Mouse (Mus musculus) kidney, postnatal 10 days (tissue): Measurements from ENCODE around the gene Etl4.
"Not testable (repeated sequence)": the region's sequence is repeated elsewhere in the genome, so short reads cannot be mapped to it uniquely, and the experiment has no call there.

Experiments
- DNase-seq: peaks from one replicate; pipeline ENCODE4 v3.0.0; 2021; ENCODE audit warnings: mixed read lengths

Gene Etl4

GRCm38 (mm10) chr2:20168156-20168555 is 258.6 kb downstream of the Etl4 start:
- no peak for DNase-seq

- not testable (repeated sequence) for DNase-seq
Observed at GRCm38 (mm10) chr2:20176456-20177184, 267.0 kb downstream of the Etl4 start.

DNA sequence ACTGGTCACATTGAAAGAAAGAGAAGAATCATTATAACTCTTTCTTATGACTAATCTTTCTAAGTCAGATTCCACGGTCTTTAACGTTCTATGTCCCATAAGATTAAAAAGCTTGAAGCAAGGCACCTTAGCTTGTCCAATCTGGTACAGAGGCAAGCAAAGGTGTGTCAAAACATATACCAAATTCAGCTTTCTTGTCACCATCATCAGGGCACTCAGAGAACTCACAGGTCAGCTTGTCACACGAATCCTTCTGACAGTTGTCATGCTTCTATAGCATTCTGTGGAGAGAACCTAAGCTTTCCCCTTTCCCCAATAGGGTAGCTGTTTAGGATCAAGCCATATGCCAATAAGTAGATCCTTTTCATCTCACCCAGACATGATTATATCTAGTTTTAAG is 267.7 kb downstream of the Etl4 start:
- not testable (repeated sequence) for DNase-seq

GRCm38 (mm10) chr2:20180561-20180960 is 271.0 kb downstream of the Etl4 start:
- DNase-seq, result not testable (repeated sequence)

DNA sequence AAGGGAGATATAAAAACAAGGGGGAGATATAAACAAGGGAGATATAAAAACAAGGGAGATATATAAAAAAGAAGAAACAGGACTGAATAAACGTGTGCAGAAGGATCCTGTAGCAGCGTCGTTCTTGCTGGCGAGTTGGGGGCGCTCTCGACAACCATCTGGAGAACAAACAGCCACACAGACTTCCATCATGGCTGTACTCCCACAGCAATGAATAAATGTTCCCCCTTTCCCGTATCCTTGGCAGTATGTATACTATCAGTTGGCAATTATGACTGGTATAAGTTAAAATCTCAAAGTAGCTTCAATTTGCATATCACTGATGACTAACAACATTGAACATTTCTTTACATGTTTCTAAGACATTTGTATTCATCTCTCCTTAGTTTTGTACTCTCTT is 277.6 kb downstream of the Etl4 start:
- not testable (repeated sequence) for DNase-seq

DNA sequence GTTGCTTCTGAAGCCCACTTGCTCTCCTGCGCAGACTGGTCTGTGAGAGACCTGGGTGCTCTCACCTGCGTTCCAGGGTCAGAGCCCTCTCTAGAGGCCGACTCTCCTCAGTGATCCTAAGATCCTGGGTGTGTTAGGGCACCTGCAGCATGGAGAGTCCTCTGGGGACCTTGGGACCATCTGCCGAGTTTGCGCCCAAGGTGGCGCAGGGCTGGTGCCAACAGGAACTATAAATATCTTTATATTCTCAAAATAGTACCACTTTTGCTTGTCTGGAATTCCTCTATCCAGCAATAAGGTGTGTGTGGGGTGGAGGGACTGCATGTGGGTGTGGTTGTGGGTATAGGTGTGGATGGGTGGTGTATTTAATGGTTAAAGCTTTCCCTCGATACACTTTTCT is 293.4 kb downstream of the Etl4 start:
- DNase-seq, result no peak

GRCm38 (mm10) chr2:20206647-20207046 is 297.1 kb downstream of the Etl4 start:
- DNase-seq, result no peak

DNA sequence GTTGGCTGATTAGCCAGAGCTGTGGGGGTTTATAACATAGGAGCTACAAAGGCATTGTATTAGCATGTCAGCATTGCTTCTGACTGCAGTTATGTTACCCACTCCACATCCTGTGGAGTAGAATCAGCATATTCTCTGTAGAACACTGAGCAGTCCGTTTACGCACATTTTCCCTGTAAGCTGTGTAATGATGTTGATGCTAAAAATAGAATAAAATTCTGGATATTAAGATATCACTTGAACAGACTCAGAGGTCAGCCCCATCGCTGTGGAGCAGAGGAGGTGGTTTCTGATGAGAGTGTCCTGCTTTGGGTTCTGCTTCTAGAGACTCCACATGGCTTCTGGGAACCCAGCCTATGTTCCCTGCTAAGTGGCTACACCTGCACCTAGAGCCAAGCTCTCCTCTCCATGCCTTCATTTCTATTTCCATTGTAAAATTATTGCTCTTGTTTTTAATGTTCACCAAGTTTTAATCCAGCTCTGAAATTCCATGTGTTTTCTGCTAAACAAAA is 299.2 kb downstream of the Etl4 start:
- no peak for DNase-seq

DNA sequence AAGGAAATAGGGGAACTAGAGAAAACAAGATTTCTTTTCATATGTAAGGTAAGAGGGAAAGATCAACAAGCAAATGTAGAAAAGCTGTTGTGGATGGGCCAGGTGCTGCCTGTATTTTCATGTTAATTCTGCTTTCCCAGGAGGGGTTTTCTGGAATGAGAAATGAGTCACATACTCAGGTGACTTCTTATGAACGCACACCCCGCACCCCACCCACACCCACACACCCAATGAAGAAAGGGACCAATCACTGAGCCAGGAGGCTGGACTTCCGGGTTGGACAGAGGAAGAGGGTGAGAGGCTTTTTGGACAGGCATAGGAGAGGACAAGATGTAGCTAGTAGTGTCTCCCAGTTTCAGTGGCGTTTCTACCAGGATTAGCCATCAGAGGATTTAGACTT is 299.8 kb downstream of the Etl4 start:
- DNase-seq, result no peak

GRCm38 (mm10) chr2:20216275-20216674 is 306.7 kb downstream of the Etl4 start:
- no peak for DNase-seq

DNA sequence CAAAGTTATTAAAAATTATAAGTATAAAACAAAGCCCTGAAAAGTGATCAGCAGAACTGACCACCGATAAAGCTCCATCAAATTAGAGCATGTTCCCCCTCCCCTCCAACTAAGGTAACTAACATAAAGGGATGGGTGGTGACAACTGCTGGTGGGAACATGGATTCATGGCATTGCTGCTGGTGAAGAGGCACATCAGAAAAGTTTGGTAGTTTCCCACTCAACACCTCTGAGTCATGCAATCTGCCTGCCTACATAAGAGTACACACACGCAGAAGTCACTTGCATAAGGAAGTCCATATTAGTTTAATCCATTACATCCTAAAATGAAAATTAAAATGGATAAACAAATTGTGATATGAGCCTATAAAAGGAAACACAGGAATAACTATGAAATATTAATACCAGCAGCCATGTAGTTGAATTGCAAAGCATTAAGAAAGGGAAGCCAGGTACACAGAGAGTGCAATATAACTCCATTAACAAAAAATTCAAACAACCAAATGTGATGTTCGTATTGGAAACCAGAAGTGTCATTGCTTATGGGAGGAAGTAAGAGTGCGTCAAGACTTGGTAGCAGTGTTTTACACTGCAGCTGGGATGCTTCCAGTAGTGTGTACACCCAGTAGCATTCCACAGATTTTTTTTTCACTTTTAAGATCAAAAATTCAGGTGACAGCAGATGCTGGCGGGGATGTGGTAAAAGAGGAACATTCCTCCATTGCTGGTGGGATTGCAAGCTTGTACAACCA is 307.3 kb downstream of the Etl4 start:
- DNase-seq, result no peak

GRCm38 (mm10) chr2:20231371-20231770 is 321.8 kb downstream of the Etl4 start:
- no peak for DNase-seq

- DNase-seq, result no peak
Observed at GRCm38 (mm10) chr2:20248043-20248664, 338.6 kb downstream of the Etl4 start.

- DNase-seq, result peak; percentile 8
Observed at GRCm38 (mm10) chr2:20249403-20249802, 339.8 kb downstream of the Etl4 start.

DNA sequence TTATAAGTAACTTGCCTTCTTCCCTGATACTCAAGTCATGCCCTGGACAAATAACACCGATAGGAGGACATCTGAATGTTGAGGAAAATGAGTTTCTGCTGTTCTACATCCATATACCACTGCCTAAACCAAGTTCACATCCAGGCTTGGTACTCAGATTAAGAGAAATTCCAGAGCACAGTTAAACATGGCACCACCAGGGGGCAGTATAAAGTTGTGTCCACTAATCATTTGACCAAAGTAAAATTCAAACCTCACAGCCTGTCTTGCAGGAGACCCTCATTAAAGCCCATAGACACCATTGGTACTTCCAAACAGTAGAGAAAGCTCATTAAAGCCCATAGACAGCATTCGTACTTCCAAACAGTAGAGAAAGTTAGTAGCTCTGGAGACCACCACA is 366.5 kb downstream of the Etl4 start:
- DNase-seq, result peak; percentile 84

GRCm38 (mm10) chr2:20281903-20282302 is 372.3 kb downstream of the Etl4 start:
- DNase-seq, result no peak

DNA sequence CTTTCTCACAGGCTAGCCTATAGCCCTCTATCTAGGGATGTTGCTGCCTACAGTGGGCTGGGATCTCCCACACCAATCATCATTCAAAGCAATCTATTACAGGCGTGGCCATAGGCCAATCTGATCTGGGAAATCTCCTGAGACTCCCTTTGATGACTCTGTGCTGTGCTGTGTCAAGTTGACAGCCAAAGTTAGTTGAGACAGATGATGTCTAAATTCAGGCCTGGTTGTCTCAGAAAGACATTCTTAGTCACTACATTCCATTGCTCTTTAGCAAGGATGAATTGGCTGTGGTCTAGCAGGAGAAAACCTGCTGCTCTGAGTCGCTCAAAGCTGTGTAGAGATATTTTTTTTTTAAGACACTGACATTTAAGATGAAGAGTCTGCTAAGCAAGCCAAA is 374.8 kb downstream of the Etl4 start:
- DNase-seq, result no peak

- peak; percentile 14 for DNase-seq
Observed at GRCm38 (mm10) chr2:20290982-20291740, 381.6 kb downstream of the Etl4 start.

DNA sequence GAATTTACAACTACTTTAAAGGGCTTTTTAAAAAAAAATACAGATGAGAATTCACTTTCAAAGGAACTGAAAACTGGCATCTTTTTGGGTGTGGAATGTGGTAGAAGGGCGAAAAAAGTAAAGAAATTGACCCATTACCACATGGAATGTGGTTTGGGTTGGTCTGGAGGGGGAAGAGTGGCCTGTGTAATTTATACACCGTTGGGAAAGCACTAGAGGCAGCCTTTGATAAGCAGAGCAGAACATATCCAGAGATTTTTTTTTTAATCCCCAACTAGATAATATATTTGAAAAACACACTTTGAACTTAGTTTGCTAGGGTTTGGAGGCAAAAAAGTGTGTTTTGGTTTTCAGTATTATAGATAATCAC is 382.1 kb downstream of the Etl4 start:
- DNase-seq, result no peak

- DNase-seq, result no peak
Observed at GRCm38 (mm10) chr2:20293336-20293735, 383.8 kb downstream of the Etl4 start.

GRCm38 (mm10) chr2:20294596-20294995 is 385.0 kb downstream of the Etl4 start:
- DNase-seq, result no peak

DNA sequence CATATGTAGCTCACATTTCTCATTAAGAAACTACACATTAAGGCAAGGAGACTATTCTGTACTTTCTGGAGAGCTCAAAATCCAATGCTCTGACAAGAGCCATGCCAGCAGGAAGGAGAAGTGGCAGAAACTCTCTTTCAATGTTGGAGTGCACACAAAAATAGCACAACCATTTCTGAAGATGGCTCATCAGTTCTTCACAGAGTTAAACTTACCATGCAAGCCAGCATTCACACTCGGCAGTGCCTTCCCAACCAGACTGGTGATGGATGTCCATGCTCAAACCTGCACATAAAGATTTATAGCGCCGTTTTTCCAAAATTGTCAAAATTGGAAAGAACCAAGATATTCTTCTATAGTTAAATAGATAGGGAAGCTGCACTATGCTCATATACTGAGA is 392.9 kb downstream of the Etl4 start:
- DNase-seq, result no peak

GRCm38 (mm10) chr2:20324954-20325353 is 415.4 kb downstream of the Etl4 start:
- no peak for DNase-seq
